Mouse (Mus musculus): ENCODE data around the gene Nell2. TPM values are rescaled to one million over a fixed set of nuclear protein-coding genes. Genes with fewer than 3 reads are reported as not detected.

The Nell2 gene
- polyA plus RNA-seq, 1 experiment from 2014 or later: 1.3 TPM

GRCm38 (mm10) chr15:95495666-95496065, 32.7 kb downstream of the Nell2 start:
- no peak overlapping the region for H3K27ac ChIP-seq (ENCODE audit: low read depth)
- ATAC-seq (ENCODE audit: insufficient read depth) (no peak), DNase-seq (no peak)
- no peaks in the 10 kb centered on the region for H3K36me3 ChIP-seq (ENCODE audit: insufficient read depth)
- no peak overlapping the region for H3K4me2 ChIP-seq
- WGBS: 65% methylated on average over 4 of the region's 4 CpGs
- H3K4me1 ChIP-seq (ENCODE audit: insufficient read depth): no peaks in the 10 kb centered on the region
- H3K9me3 ChIP-seq (ENCODE audit: low read depth, low read length): no peaks in the 10 kb centered on the region
- no peak overlapping the region for H3K9ac ChIP-seq
- no peak overlapping the region for H3K4me3 ChIP-seq (ENCODE audit: low read depth, low read length)
- no peaks in the 10 kb centered on the region for H3K27me3 ChIP-seq (ENCODE audit: insufficient read depth, low read length)
- no peak for TF ChIP-seq CTCF (IDR thresholded peaks at IDR 0.05; ENCODE audit: low read depth)

GRCm38 (mm10) chr15:95495193-95495592, 33.2 kb downstream of the Nell2 start:
- H3K4me1 ChIP-seq (ENCODE audit: insufficient read depth): no peaks in the 10 kb centered on the region
- TF ChIP-seq CTCF (IDR thresholded peaks at IDR 0.05; ENCODE audit: low read depth): no peak
- no peak overlapping the region for H3K4me2 ChIP-seq
- no peak for ATAC-seq (ENCODE audit: insufficient read depth)
- no peaks in the 10 kb centered on the region for H3K9me3 ChIP-seq (ENCODE audit: low read depth, low read length)
- WGBS: 86% methylated on average over 8 of the region's 8 CpGs
- no peaks in the 10 kb centered on the region for H3K27me3 ChIP-seq (ENCODE audit: insufficient read depth, low read length)
- no peak overlapping the region for H3K27ac ChIP-seq (ENCODE audit: low read depth)
- no peak overlapping the region for H3K9ac ChIP-seq
- no peak overlapping the region for H3K4me3 ChIP-seq (ENCODE audit: low read depth, low read length)
- DNase-seq: no peak
- no peaks in the 10 kb centered on the region for H3K36me3 ChIP-seq (ENCODE audit: insufficient read depth)

- WGBS: 57% methylated on average over 5 of the region's 5 CpGs
- no peaks in the 10 kb centered on the region for H3K9me3 ChIP-seq (ENCODE audit: low read depth, low read length)
- no peaks in the 10 kb centered on the region for H3K27me3 ChIP-seq (ENCODE audit: insufficient read depth, low read length)
- H3K36me3 ChIP-seq (ENCODE audit: insufficient read depth): no peaks in the 10 kb centered on the region
- H3K4me1 ChIP-seq (ENCODE audit: insufficient read depth): no peaks in the 10 kb centered on the region
- DNase-seq (no peak), ATAC-seq (ENCODE audit: insufficient read depth) (no peak)
- H3K4me2 ChIP-seq: no peak overlapping the region
- H3K9ac ChIP-seq: no peak overlapping the region
- no peak overlapping the region for H3K4me3 ChIP-seq (ENCODE audit: low read depth, low read length)
- no peak for TF ChIP-seq CTCF (IDR thresholded peaks at IDR 0.05; ENCODE audit: low read depth)
- no peak overlapping the region for H3K27ac ChIP-seq (ENCODE audit: low read depth)
Observed at GRCm38 (mm10) chr15:95492201-95492600, 36.2 kb downstream of the Nell2 start.

GRCm38 (mm10) chr15:95489174-95489573, 39.2 kb downstream of the Nell2 start:
- ATAC-seq (ENCODE audit: insufficient read depth) (no peak), DNase-seq (no peak)
- no peaks in the 10 kb centered on the region for H3K4me1 ChIP-seq (ENCODE audit: insufficient read depth)
- no peaks in the 10 kb centered on the region for H3K9me3 ChIP-seq (ENCODE audit: low read depth, low read length)
- TF ChIP-seq CTCF (IDR thresholded peaks at IDR 0.05; ENCODE audit: low read depth): no peak
- WGBS: 65% methylated on average over 4 of the region's 4 CpGs
- H3K27me3 ChIP-seq (ENCODE audit: insufficient read depth, low read length): no peaks in the 10 kb centered on the region
- H3K27ac ChIP-seq (ENCODE audit: low read depth): no peak overlapping the region
- H3K36me3 ChIP-seq (ENCODE audit: insufficient read depth): no peaks in the 10 kb centered on the region
- H3K9ac ChIP-seq: no peak overlapping the region
- H3K4me2 ChIP-seq: no peak overlapping the region
- no peak overlapping the region for H3K4me3 ChIP-seq (ENCODE audit: low read depth, low read length)

- no peak for TF ChIP-seq CTCF (IDR thresholded peaks at IDR 0.05; ENCODE audit: low read depth)
- H3K36me3 ChIP-seq (ENCODE audit: insufficient read depth): no peaks in the 10 kb centered on the region
Observed at GRCm38 (mm10) chr15:95487961-95488360, 40.4 kb downstream of the Nell2 start.

GRCm38 (mm10) chr15:95482002-95482401, 46.4 kb downstream of the Nell2 start:
- Histone ChIP-seq H3K9ac (no peak overlapping the region), H3K27ac (ENCODE audit: low read depth) (no peak overlapping the region), H3K4me3 (ENCODE audit: low read depth, low read length) (no peak overlapping the region), H3K4me2 (no peak overlapping the region), H3K27me3 (ENCODE audit: insufficient read depth, low read length) (no peaks in the 10 kb centered on the region), H3K9me3 (ENCODE audit: low read depth, low read length) (no peaks in the 10 kb centered on the region), H3K36me3 (ENCODE audit: insufficient read depth) (no peaks in the 10 kb centered on the region), H3K4me1 (ENCODE audit: insufficient read depth) (no peaks in the 10 kb centered on the region)
- DNase-seq (no peak), ATAC-seq (ENCODE audit: insufficient read depth) (no peak)
- WGBS: 78% methylated on average over 9 of the region's 9 CpGs
- no peak for TF ChIP-seq CTCF (IDR thresholded peaks at IDR 0.05; ENCODE audit: low read depth)

More at GRCm38 (mm10) chr15:95487961-95488360, 40.4 kb downstream of the Nell2 start:
- ATAC-seq (ENCODE audit: insufficient read depth) (no peak), DNase-seq (no peak)
- 74% methylated on average over 5 of the region's 5 CpGs for WGBS
- Histone ChIP-seq H3K27ac (ENCODE audit: low read depth) (no peak overlapping the region), H3K4me3 (ENCODE audit: low read depth, low read length) (no peak overlapping the region), H3K4me1 (ENCODE audit: insufficient read depth) (no peaks in the 10 kb centered on the region), H3K27me3 (ENCODE audit: insufficient read depth, low read length) (no peaks in the 10 kb centered on the region), H3K9ac (no peak overlapping the region), H3K9me3 (ENCODE audit: low read depth, low read length) (no peaks in the 10 kb centered on the region), H3K4me2 (no peak overlapping the region)

- 89% methylated on average over 4 of the region's 4 CpGs for WGBS
- no peaks in the 10 kb centered on the region for H3K36me3 ChIP-seq (ENCODE audit: insufficient read depth)
- no peak for TF ChIP-seq CTCF (IDR thresholded peaks at IDR 0.05; ENCODE audit: low read depth)
- no peaks in the 10 kb centered on the region for H3K4me1 ChIP-seq (ENCODE audit: insufficient read depth)
- ATAC-seq (ENCODE audit: insufficient read depth) (no peak), DNase-seq (no peak)
- H3K9me3 ChIP-seq (ENCODE audit: low read depth, low read length): no peaks in the 10 kb centered on the region
- no peak overlapping the region for H3K4me2 ChIP-seq
- H3K27me3 ChIP-seq (ENCODE audit: insufficient read depth, low read length): no peaks in the 10 kb centered on the region
- H3K9ac ChIP-seq: no peak overlapping the region
- no peak overlapping the region for H3K27ac ChIP-seq (ENCODE audit: low read depth)
- no peak overlapping the region for H3K4me3 ChIP-seq (ENCODE audit: low read depth, low read length)
Observed at GRCm38 (mm10) chr15:95481585-95481984, 46.8 kb downstream of the Nell2 start.

GRCm38 (mm10) chr15:95476440-95476839, 51.9 kb downstream of the Nell2 start:
- TF ChIP-seq CTCF (IDR thresholded peaks at IDR 0.05; ENCODE audit: low read depth): no peak
- 84% methylated on average over 3 of the region's 3 CpGs for WGBS
- Histone ChIP-seq H3K27me3 (ENCODE audit: insufficient read depth, low read length) (no peaks in the 10 kb centered on the region), H3K27ac (ENCODE audit: low read depth) (no peak overlapping the region), H3K9ac (no peak overlapping the region), H3K4me2 (no peak overlapping the region), H3K4me1 (ENCODE audit: insufficient read depth) (no peaks in the 10 kb centered on the region), H3K4me3 (ENCODE audit: low read depth, low read length) (no peak overlapping the region), H3K36me3 (ENCODE audit: insufficient read depth) (no peaks in the 10 kb centered on the region), H3K9me3 (ENCODE audit: low read depth, low read length) (no peaks in the 10 kb centered on the region)
- DNase-seq: no peak
- no peak for ATAC-seq (ENCODE audit: insufficient read depth)
